Mouse (Mus musculus) retina, postnatal 1 day (tissue): ENCODE measurements at regions not wholly inside any gene's neighbourhood (a gene's known extent, or its start where the extent isn't known, plus 50 kb on each side); places are given as distances from the start of the nearest gene placed in this dataset.
"Not testable (repeated sequence)": the region's sequence is repeated elsewhere in the genome, so short reads cannot be mapped to it uniquely, and the experiment has no call there.

Source experiments
- DNase-seq: peaks from one replicate; pipeline ENCODE4 v3.0.0-alpha.2; 2012

DNA sequence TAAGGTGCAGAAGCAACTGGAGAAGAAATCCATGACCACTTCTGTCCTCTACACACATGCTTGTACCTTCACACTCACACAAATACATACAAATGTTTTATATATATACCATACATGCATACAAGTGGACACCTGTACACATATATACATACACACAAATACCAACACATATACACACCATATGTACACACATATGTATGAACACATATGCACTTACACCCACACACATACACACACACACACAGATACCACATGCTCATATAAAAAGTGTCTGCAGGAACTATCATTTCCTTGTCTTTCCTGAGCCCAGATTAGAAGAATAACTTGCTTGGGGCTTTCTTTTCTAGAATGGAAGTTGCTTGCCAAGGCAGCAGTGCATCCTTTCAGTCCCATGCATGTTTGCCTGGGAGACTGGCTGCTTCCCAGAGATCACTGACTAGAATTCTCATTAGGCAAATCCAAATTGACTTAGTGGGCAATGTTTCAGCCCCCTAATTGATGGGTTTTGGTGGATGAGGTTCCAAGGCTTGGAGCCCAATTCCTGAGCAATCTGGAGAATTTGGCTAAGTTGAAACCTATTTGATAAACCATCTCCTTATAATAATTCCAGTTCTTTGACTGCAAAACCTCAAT lies 169.2 kb upstream of the Hddc2 start:
- DNase-seq = no peak

DNA sequence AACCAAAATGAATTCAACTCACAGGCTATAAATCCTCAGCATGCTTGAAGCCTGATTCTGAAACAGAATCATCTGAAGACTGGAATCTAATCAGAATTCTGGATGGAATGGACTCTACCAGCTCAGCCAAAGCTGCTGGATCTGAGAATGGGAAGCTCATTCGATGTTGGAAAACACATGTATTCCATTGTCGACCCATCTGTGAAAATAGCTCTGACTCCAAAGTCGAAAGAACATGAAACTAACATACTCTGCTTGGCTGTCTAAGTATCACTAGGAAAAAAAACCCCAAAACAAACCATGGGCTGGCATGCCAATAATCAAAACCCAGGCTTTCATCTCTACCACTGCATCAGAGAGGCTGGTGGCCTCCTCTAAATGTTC lies 168.7 kb upstream of the Hddc2 start:
- no peak for DNase-seq

DNA sequence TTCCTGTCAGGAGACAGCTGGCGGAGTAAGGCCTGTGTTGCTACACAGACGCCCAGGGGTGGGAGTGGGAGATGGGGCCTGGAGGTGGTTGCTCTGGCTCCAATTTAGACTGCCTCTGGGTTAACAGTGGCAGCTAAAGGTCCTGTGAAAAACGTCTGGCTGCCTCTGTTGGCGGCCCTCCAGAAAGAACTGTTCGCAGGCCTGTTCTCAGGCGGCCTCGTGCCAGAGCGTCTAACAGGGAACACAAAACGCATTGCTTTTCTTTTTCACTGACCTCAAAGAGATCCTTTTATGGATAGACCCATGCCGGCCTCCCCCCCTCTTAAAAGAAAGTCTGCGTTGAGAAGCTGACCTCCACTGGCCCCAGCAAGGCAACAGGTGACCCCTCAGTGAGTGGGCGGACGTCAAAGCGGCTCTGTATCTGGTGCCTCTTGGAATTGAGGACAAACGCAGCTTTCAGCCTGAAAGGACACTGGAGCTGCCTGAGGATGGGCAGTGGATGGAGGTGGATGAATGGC lies 140.0 kb upstream of the Hddc2 start:
- peak; percentile 47 for DNase-seq

DNA sequence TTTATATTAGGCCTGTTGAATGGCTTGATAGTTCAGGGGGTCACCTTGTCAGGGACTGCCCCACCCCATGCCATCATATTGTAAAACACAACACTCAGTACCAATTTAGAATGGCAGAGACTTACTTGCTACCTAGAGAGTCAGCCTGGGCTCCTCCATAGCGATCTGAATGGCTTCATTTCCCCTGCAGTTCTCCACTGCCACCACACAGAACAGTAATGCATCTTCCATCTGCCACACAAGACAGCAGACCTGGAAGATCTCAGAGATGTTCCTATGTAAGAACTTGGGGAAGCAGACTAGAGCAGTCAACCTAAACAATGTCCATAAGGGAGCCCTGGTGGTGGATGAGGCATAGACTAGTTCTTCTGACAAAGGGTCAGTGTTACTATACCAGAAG lies 123.6 kb upstream of the Hddc2 start:
- peak; percentile 17 for DNase-seq

DNA sequence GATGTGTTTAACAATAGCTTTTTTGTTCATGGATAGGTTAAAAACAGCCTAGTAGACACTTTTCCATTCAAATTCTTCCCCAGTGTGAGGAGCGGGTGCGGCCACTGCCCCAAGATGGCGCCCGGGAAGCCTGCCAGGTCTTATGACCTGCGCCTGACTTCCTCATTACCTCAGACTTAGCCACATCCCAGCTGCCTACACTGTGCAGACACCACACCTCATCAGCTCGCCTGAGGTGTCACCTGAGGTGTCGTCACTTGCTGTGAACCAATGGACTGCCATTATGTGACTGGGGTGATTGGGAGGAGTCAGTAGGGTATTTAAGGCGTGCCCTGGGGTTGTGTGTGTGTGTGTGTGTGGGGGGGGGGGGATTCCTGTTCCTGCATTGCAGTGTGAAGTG lies 101.0 kb upstream of the Hddc2 start:
- not testable (repeated sequence) for DNase-seq

DNA sequence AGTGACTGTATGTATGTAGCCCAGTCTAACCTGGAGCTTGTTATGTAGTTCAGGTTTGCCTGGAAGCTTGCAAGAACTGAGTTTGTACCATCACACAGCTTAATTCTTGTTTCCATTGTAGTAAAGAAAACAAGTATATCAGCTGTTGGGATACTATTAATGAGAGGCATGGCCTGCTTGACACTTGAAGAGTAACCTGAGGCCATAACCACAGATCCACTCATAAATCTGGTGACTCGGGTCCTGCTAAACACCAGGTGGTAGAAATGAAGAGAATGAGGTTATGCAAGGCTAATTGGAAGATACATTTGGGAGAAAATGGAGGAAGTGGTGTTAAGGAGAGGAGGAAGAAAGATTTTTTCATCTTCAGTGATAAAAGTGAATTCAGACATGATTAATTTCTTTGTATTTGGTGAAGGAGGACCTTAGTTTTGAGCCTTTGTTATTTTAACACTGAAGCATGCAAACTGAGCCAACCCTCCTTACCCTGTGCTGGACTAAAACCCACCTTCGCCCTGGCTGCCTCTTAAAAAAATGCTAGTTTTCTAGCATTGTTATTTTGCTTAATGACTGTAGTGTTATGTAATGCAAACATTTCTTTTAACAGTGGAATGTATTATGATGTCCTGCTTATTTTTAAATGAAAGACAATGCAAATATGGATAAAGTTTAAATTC lies 100.3 kb upstream of the Hddc2 start:
- DNase-seq = no peak

DNA sequence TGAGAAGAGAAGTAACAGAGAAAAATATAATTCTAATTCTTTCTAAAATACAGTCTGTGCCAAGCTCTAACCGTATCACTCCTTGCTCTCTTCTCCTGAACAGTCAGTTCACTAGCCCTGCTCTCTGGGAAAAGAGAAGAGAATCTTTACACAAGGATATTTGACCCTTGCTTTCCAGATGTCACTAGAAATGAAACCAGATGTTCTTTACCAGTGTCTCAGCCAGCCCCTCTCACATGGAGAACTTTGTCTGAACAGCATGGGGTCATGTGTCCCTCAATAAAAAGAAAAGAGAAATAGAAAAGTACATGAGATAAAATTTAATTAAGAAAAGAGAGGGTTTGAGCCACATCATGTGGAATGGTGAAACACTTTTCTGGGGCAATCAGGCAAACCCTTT lies 91.3 kb upstream of the Hddc2 start:
- no peak for DNase-seq

DNA sequence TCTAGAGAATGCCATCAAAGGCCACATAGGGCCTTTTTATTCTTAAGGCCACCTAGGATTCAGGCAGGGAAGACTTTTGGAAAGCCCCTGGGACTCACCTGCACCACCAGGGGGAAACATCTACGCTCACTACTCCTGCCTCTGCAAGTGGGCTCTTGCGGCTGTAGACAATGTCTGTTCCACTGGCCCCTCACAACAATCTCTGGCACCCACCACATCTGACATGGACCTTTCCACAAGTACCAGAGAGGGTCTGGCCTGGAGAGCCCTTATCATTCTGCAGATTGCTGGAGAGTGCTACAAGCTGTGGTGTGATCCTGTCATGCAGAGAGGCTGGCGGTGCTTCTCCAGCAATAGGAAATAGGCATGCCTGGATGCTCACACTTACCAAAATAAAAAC lies 84.1 kb upstream of the Hddc2 start:
- no peak for DNase-seq

DNA sequence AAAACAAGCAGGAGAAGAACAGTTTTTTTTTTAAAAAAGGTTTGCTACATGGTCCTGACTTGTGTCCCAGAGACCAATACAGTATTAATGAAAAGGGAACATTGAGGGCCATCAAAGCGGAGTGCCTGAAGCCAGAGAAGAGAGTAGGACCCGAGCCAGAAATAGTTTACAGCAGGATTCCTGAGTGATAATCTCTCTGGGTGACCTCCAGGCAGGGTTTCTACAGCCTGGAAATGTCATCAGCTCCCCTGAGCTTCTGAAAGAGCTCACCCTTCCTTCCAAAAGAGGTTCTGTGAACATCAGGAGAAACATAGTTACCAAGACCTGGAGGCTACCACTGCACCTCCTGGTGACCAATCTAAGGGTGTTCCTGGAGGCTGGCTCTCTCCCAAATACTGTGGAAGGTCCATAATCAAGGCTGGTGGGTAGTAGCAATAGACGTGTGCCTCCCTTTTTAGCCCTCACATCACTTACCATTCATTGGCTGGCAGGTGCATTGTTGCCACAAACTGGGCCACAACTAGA lies 70.7 kb upstream of the Hddc2 start:
- no peak for DNase-seq

DNA sequence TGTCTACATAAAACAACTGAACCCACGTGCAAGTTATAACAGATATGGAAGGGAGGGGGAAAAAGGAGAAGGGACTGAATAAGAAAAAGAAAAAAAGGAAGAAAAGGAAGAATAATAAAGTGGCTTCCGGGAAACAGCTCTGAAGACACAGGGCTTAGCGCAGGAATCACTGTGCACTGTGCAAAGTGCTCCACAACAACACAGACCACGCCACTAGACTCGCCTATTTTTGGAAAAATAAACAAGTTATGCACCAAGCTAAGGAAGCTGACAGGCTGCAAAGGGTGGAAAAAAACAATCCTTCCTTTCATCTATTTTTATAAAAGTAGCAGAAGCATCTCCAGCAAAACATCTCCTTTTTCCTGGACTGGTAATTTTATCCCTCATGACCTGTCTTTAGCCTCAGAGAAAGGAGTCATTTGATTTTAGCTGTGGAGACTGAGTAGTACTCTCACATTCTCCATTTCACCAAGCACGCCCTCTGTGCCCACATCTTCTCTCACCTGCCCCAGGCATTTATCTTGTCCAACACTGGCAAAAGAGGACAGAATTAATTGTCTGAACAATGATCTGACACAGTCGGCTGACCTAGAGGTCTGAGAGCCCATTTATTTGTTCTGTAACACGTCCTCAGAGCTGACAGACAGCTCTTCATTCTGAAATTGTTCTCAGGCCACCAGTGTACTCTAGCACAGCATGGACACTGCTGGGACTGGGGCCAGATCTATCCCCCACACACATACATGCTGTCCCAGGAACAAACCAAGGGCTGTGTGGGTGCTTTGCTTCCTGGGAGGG lies 60.4 kb upstream of the Hddc2 start:
- DNase-seq = peak; percentile 39

DNA sequence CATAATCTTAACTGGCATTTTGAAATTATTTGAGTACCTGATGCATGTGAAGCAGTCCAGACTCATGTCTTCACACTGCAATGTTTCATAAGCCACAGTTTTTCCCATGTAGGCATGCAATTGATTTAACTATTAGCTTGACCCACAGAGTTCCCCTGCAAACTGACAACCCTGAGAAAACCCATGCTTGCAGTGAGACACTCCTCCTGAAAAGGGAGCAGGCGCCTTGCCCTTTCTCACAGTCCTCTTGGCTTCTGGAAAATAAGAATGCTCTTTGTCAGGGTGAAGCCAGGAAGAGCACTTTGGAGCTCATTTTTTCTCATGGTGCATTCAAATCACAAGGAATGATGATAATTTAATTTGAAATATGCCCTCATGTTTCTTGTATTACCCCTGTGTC lies 56.2 kb upstream of the Hddc2 start:
- DNase-seq = peak; percentile 1

DNA sequence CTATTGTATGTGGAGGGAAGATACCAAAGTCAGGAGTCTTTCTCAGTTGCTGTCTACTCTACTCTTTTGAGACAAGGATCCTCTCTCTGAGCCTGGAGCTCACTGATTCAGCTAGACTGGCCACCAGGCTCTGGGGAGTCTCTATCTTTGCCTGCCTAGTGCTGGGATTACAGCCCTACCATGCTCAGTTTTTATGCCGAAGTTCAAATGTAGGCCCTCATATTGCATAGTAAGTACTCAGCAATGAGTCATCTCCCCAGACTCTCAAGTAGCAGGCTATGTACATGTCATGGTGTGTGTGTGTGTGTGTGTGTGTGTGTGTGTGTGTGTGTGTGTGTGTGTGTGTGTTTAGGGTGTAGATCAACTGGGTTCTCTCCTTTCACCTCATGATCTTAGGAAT lies 55.6 kb upstream of the Hddc2 start:
- DNase-seq = no peak

DNA sequence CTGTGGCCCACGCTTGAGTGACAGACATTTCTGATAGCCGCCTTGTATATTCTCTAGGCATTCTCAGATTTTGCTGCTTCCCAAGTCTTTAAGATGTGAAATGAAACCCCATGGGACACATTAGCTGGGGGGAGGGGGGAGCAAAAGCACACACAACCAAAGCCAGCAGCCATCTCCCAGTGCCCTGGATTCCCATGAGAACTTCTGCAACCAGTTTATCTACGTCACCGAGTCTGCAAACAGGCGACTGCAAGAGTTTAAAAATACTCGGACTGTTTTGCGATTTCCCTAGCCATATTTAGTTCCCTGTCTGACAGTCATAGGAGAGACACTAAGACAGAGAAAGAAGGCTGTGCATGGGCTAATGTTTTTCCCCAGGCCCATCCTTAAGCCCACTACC lies 52.3 kb upstream of the Hddc2 start:
- peak; percentile 10 for DNase-seq
